Mouse (Mus musculus): ENCODE measurements at regions not wholly inside any gene's neighbourhood (a gene's known extent, or its start where the extent isn't known, plus 50 kb on each side); places are given as distances from the start of the nearest gene placed in this dataset.

DNA sequence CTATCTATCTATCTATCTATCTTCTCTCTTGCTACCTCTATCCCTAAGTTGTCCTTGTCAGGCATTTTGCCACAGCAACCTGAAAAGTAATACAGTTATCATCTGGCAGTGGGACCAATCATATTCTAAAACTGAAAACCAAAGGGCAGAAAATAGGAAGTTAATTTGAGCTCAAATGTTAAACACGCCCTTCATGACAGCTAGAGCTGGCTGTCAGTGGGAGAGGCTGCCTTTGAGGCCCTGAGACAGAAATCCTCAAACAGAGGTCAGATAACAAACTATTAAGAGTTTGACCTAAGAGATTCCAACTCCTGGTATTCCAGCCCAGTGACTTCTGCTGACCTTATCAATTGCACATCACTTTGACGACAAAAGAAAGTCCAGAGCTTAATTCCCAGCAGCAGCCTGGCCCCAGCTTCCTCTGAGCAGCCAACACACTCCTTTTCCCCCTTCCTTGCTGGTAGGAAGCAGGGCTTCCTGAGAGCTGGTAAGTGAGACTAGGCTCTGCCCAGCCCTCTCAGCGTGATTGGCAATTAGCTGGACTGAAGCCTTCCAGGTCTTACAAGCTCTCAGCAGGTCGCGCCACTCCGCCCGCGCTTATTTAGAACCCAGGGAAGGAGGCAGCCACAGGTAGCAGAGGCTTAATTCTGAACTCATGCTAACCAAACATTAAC is 250.0 kb downstream of the Sec61b start:
- no peak for DNase-seq (ENCODE audit: low read depth, low spot score)

DNA sequence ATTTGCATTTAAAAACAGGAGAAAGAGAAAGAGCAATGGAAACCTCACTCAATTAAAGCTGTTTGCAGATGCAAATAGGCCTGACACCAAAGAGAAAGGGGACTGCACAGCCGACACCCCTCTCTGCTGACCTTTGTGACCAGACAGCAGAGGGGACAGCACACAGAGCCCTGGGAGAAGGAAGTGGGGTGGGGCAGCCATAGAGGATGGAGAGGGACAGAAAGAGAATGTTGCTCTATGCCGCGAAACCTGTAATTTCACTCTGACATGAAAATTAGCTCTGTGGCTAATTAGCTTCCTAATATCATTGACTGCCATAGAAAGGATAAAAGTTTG is 250.5 kb downstream of the Sec61b start:
- DNase-seq (ENCODE audit: low read depth, low spot score): no peak

DNA sequence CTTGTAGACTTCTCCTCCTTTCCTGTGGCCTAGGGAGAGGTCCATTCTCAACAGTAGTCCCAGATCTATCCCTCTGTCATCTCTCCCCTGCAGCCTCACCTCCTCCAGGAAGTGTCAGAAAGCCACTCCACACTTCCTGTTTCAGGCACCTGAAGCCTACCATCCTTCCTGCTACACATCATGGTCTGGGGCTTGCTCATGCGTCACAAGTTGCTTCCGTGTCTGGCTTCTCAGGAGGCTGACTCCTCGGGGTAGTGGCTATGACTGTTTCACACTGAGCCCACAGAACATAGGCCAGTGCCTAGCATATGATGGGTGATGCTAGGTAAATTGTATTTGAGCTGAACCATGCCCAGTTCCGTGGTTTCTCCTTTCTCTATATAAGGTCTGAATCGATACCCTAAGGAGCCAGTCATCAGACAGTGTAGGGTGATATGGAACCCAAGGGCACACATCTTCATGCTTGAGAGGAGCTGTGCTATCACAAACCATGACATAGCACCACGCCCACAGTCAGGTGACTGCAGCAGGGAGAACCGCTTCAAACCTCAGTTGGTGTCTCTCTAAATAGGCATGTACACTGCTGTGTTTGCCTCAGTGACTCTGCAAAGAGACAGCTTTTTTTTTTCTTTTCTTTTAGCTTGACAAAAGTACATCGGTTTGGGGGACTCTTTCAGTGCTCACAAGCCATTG is 272.2 kb downstream of the Sec61b start:
- DNase-seq (ENCODE audit: low read depth, low spot score): no peak

DNA sequence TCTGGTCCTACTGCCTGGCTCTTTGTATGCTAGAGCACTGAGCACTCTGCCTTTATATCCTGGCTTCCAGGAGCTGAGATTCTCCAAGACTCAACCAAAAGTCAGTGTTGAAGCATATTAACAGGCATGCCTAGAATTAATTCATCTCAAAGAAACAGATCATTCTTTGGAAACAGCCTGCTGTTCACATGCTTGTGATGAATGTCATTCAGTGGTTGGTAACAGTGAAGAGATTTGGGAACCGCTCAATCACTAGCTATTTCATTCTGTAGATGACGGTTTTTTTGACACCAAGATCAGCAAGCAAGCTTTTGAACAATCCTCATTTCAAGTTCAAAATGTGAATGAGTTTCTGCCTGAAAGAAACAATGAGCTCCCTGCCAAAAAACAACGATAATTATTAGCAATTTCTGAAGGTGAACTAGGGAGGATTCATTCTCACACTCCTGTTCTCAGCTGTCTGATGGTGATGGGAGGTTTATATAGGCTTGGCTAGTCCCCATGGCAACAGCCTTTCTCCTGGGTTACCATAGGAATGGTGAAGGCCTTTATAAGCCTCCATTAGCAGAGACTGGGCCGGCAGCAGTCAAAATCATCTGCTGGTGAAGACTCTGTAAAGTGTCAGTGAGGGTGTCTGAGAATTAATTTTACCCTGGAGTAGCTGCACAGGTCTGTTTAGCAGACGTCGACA is 272.6 kb upstream of the Nr4a3 start:
- DNase-seq (ENCODE audit: low read depth, low spot score): no peak

DNA sequence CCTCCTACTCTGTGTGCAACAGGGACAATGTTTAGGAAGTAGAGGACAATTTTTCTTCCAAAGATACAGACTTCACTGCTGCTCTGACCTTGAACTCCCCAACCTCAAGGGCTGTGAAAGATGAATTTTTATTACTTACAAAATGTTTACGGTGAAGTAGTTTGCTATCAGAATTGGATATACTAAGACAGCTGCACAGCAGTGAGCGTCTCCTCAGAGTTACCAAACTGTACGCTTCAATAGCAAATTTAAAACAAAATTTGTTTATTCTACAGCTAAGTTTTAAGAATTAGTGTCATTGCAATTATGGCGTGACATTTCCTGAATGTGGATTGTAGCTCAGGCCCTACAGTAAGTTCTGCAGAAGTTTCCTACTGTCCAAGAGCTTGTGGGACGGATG is 270.3 kb upstream of the Nr4a3 start:
- no peak for DNase-seq (ENCODE audit: low read depth, low spot score)

DNA sequence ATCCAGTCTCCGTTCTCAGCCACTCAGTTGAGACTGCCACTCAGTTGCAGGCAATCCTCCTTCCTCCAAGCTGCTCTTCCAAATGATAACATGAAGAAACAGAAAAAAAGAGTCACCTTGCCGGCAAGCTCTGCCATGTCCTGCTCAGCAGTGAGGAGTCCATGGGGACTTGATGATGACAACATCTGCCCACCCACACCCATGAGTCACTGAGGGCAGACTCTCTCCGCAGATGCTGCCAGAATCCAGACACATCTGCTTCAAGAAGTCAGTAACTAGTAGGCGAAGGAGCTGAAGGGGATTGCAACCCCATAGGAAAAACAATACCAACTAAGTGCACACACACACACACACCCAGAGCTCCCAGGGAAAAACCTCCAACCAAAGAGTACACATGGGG is 263.9 kb upstream of the Nr4a3 start:
- no peak for DNase-seq (ENCODE audit: low read depth, low spot score)

DNA sequence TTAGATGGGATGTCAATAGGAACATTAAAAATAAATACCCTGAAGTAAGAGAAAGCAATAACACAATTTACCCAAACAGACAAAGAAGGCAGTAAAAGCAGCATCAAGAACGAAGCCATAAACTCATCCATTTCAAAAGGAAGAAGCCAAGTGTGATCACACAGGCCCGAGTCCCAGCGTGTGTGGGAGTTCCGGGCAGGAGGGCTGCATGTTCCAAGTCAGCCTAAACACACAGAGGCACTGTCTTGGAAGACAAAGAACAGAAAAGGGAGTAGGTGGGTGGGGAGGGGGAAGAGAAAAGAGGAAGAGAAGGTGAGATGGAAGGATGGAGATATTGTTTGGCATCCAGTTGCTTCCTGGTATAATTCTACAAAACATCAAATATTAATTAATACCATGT is 248.0 kb upstream of the Nr4a3 start:
- DNase-seq (ENCODE audit: low read depth, low spot score): no peak

DNA sequence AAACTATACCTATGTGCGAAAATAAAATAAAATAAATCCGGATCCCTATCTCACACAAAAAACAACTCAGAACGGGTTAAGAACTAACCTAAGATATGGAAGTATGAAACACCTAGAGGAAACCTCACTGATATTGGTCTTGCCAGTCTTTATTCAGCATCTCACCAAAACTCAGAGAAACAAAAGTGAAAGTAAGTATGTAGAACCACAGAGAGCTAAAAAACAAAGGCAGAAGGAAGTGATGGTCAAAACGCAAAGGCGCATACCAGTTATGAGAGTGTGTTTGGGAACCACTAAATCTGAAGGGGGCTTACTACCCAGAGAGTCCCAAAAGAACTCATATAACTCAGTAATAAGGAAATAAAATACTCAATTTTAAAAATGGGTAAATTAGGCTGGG is 245.8 kb upstream of the Nr4a3 start:
- DNase-seq (ENCODE audit: low read depth, low spot score): no peak

DNA sequence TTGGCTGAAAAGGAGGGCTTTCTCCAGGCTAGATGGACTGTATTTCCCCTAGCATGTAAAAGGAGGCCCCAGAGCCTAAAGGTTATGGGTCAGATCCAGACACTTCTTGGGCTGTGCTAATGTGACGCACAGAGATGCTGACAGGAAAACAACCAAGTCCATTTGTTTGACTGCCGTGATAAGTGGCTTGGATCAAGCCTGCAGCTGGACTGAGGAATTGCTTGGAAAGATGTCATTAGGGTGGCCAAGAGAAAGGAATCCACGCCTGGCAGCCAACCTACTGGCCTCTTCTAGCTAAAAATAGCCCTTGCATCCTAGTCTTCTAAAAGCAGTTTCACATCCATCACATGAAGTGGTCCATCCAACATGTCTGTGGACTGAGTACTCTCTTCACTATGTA is 241.8 kb upstream of the Nr4a3 start:
- no peak for DNase-seq (ENCODE audit: low read depth, low spot score)

DNA sequence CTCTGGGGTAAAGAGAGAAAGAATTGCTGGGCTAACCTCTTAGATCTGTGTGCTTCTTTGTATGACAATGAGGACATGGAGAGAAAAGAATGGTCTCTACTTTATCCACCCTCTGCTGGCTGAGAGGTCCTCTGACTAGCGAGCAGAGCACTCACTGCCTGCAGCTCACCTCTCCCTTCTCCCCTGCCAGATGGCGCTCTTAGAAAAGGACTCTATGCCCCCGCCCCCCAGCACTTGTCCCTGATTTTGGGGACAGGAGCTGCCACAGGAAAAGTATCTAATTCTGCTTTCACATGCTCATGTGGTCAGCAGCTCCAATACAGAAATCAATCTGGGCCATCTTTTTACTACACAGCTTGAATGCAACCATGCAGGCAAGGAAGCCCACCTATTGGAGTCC is 237.1 kb upstream of the Nr4a3 start:
- no peak for DNase-seq (ENCODE audit: low read depth, low spot score)

DNA sequence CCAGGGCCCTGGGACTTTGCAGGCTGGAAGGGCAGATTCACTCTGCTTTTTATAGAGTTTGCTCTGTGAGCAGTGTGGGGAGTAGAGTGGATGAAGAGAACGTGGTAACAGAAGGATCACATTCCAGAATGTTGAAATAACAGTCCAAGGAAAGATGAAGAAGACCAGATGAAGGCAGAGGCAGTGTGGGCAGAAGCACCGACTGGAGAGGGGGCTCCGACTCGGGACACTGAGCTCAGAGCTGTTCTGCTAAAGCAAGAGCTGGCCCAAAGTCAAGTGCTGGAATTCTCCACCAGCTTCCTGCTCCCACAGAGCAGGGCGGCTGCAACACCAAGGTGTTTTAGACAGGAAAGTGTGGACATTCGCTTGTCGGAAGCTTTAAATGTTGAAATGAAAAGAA is 230.9 kb upstream of the Nr4a3 start:
- no peak for DNase-seq (ENCODE audit: low read depth, low spot score)

DNA sequence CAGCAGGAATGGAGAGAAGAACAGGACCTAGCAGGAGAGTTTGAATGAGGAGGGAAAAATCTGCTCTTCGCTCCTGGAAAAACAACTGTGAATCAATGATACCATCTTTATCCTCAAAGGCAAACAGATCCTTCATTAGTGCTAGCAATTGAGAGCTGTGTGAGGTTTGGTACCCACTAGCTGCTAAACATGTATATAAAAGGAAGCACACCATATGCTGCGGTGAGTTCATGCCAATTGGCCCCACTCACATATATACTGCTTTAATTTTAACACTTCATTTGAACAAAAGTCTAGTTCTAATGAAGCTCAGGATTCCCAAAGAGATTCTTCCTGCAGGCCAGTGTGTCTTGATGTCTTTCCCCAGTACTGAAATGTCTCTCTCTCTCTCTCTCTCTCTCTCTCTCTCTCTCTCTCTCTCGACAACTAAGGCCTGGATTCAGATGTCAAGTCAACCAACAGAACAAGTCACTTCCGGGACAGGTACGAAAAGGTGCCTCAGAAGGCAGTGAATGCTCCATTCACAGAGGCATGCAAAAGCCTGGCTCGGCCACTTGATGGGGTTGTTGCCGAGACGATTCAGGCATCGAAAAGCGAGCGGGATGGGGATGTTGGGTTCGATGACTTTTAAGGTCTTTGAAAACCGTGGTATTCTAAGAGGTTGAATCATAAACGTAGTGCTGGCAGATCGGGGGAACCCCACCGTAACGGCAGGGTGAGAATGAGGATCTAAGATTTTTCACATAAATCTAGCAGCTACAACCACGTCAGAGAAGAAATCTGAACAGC is 226.4 kb upstream of the Nr4a3 start:
- DNase-seq (ENCODE audit: low read depth, low spot score): no peak

DNA sequence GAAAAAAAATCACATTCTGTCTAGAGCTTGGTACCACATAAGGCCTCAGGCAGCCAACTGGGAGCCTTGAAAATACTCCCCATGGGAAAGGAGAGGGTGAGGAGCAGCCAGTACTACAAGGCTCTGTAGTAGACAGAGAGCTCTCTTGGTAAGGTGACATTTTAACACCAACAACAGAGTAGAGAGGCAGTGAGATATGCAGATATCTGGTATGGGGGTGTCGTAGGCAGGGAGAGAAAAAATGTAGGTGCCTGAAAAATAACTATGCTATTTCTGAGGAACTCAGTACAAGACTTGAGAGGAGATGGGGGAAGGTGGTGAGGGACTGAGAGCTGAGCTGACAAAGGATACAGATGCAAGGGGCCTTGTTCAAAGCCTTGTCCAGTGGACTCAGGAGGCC is 224.4 kb upstream of the Nr4a3 start:
- DNase-seq (ENCODE audit: low read depth, low spot score): no peak

DNA sequence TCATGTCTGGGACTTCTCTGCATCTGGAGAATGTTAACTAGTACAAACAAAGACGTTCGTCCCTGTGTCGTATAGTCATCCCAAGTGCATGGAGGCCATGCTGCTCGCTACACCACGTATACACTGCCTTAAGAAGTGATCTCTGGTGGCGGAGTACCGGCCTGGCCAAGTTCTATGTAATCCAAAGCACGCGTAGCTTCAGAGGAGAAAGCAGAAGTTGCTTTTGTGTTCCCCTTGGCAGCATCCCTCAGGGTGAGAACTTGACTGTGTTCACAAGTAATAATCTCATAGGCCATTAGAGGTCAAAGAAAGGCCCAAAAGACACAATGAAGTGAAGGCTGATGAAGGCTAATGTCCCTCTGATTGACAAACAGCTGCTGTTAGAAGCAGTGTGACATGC is 221.7 kb upstream of the Nr4a3 start:
- no peak for DNase-seq (ENCODE audit: low read depth, low spot score)

DNA sequence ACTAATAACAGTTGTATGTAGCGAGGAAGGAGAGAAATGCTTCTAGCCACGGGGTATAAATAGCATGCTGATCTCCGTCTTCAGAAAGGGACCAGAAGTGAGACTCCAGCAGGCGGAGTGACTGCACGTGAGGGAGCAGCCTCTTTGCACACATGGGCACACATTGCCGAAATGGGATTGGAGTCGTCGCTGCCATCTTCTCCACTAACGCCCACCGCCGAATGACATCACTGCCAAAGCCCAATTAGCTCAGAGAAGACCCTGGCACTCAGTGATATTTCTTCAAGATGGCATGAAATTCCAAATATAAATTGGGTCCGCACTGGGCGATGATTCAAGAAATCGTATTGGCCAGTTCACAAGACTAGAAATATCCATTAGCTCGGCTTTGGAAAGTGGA is 220.9 kb upstream of the Nr4a3 start:
- no peak for DNase-seq (ENCODE audit: low read depth, low spot score)

DNA sequence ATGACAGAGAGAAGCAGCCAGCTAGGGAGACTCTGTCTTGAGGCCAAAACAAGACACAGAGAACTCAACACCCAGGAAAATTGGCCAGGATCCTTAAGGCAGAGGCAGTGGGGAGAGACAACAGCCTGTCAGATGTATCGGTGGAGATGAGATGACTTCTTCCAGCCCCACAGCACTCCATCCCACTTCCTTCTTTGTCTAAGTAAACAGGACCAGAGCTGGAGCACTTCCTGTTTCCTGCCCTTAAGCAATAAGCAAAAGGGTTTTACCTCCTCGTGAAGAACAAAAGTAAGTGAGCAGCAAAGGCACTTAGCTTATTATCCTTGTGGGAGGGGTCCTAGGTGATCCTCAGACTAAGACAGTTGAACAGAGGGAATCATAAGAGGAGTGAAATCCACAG is 212.0 kb upstream of the Nr4a3 start:
- no peak for DNase-seq (ENCODE audit: low read depth, low spot score)

DNA sequence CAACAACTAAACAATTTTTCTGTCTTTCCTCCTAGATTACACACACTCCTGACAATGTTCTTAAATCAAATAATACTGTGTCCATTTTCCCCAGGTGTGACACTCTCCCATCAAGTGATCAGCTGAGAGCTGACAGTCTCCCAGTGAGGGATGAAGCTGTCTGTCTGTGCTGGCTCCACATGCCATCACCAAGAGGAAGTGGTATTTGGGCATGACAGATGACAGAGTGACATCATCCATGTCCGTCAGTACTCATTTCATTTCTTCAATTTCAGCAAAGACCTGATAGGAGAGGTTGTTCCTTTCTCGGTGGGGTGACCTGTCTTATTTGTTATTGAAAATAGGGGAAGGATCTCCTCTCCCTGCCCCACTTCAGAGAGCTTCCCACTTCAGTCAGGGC is 206.5 kb upstream of the Nr4a3 start:
- DNase-seq (ENCODE audit: low read depth, low spot score): no peak

DNA sequence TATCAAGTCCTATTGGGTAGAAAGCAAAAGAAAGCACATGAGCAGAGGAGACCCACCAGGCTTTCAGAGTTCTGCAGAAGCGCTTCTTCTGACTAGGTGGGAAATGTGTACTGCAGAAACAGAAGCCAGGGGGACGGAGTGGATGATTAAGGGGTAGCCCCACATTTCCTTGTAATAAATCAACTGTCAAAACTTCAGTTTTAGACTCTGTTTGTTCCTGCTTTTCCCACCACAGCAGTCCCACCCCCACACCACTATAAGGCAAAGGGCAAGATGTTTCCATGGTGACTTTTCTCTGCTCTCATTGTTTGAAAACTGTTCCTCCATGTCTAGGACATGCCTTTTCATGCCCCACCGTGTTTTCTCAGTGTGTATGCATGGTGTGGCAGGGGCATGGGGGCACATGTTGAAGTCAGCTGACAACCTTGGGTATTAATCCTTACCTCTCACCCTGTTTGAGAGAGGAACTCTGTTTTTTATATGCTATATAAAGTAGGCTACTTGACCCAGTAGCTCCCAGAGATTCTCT is 202.8 kb upstream of the Nr4a3 start:
- no peak for DNase-seq (ENCODE audit: low read depth, low spot score)

DNA sequence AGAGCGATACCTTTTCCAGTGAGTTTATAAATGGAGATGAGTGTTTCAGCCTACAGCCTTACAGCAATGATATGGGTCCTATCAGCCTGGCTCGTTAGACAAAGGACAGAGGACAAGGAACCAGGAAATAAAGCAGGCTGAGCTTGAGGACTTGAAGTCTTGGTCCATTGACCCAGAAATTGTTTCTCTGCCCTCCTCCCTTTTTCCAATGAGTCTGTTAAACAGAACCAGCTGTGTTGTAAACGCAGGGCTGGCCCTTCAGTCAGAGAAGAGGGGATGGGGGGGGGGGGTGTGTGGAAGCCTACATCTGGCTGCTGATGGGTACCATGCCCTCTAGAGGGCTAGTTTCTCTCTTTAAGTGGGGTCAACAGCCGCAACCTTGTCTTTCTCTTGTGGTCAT is 199.7 kb upstream of the Nr4a3 start:
- no peak for DNase-seq (ENCODE audit: low read depth, low spot score)

DNA sequence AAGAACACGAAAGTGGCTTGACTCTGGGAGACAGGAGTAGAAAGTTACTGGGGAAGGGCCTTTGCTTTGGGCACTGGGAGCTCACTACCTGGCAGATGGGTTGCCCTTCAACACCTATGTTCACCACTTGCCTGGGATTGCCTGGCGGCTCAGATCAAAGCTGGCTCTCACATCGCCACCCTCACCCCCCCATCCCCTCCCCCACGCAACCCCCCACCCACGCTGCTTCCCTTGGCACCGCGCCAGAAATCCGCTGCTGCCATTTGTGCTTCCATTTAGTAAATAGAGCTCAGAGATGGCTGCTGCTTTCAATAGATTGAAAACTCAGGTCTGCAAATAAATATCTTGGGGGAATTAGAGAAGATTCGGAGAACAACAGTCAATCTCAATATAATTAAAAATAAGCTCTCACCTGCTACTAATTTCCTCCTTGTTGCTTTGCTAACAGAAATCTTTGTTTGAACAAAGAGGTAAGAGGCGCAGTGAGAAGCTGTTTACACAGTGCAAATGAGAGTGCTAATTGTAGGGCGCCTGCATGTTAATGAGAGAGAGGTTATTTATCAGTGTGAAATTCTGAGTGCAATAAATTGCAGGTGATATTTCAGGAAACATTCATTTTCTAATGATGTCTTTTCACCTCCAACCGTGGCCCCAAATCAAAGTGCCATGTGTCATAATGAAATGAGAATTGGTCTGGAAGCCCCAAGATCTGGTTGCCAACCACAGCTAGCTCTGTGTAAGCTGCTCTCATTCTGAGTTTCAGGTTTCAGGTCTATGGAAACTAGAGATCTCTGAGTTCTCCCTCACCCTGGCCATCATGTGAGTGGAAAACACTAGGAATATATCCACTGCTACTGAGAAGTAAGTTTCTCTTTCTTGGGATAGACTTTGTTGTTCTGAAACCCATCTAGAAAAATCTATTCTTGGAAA is 198.3 kb upstream of the Nr4a3 start:
- DNase-seq (ENCODE audit: low read depth, low spot score): no peak

DNA sequence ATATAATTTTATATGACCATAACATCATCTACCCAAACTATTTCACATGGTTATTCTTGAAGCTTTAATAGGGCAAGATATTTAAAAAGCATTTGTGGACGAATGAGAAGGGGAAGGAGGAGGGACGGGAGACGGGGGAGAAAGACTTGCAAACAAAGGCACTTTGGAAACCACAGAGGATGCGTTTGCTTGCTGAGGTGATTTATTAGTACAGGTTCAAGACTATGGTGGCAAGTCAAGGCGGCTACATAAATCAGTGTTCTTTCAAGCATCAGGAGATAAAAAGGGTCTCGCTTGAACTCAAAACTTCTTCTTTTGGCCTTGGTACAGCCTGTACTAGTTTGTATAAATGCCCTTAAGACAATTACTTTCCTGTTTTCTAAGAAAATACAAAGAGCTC is 183.8 kb upstream of the Nr4a3 start:
- no peak for DNase-seq (ENCODE audit: low read depth, low spot score)

Data from retina, adult 2 months (tissue).